Mouse (Mus musculus) heart, adult 18-20 months (tissue): ENCODE measurements at regions not wholly inside any gene's neighbourhood (a gene's known extent, or its start where the extent isn't known, plus 50 kb on each side); places are given as distances from the start of the nearest gene placed in this dataset.

Experiments
- DNase-seq, 2 experiments: peaks; one replicate each; pipeline ENCODE4 v3.0.0; 2021 to 2022; ENCODE audit warnings: mixed read lengths in 1 of 2

DNA sequence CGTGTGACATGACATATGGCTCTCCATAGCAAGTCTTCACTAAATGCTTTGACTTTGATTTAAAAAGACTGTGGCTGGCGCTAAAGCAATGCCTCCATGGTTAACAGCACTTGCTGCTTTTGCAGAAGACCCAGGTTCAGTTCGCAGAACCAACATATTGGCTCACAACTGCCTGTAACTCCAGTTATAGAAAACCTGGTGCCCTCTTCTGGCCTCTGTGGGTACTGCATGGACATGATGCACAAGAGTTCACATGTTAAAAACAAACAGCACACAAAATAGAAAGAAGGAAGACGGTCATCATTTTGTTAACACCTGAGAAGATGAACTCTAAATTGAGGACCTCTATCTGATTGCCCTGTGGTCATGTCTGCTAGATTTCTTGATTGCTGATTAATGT lies 423.8 kb downstream of the Rwdd3 start:
- peak in 1 of 2 experiments; percentile 8 for DNase-seq

DNA sequence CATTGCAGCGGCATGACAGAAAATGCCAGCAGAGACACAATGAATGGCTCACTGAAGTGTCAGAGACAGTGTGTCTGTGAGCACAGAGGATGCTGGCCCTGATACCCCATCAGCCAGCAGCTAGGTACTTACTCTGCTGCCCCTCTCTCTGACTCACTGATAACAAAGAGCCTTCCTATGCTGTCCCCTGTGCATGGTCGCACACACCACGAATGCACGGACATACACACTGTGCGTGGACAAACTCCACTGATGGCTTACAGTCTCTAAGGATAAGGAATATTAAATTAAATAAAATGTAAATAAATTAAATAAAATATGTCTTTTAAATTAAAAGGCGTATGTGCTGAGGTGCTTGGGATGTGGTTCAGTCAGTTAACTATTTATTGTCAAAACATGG lies 438.2 kb downstream of the Rwdd3 start:
- no peak for DNase-seq

DNA sequence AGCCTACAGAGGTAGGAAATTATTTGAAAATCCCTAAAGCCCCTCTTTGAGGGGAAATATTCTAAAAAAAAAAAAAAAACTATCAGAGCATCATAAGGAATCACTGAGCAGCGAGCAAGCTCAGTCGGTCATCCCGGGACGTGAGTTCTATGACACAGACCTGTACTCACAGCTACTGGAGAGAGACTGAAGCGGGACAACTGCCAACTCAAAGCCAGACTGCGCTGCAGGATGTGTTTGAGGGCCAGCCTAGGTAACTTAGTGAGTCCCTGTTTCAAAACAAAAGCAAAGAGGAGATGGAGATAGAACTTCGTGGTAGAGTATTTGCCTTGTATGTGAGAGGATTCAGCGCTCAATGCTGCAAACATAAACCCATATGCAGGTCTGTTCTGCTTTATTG lies 439.1 kb downstream of the Rwdd3 start:
- no peak for DNase-seq

DNA sequence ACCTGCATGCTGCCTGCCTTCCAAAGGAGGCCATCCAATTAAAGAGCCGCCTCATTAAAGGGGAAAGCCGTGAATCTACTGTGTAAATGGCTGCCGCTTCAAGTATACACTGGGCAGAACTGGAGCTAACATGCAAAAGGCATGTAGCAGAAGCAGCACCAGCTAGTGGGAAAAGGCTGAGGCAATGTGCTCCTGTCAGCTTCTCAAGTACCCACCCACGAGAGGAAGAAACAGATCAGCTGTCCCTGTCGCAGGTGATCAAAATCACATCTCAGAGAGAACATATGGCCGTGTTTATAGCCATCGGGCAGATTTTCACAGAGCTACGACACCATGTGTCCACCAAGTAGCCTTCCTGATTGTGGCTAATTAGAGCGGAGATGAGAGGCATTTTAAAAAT lies 440.2 kb downstream of the Rwdd3 start:
- no peak for DNase-seq

DNA sequence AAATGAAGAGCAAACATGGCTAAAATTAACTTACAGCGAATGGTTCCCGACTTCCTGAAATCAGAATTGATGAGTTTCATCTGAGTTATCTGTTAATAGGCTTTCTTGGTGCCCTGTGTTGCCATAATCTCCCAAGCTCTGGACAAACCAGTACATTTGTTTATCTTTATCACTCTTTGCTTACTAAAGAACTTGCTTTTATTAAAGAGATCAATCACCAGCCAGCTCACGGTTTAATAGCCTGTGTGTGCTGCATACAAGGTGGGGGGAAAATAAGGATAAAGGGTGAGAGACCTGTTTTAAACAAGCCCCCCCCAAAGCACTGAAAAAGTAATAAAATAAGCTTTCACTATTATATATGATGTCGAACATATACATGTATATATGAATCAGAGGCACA lies 441.3 kb downstream of the Rwdd3 start:
- DNase-seq = no peak

DNA sequence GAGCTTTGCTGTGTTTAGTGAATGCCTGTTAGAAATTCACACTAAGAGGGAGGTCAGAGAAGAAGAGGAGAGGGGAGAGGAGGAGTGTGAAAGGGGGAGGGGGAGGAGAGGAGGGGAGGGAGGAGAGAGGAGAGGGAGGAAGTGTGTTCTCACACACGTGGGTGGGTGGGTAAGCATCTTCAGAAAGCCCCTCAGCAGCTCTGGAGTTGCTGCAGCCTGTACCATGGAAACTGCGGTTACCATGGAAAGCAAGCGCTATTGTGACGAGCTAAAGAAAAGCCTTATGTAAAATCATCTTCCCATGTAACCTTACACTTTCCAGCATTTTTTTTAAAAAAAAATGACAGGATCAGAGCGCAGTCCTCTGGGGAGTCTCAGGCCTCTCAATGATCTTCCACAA lies 441.8 kb downstream of the Rwdd3 start:
- DNase-seq = no peak

DNA sequence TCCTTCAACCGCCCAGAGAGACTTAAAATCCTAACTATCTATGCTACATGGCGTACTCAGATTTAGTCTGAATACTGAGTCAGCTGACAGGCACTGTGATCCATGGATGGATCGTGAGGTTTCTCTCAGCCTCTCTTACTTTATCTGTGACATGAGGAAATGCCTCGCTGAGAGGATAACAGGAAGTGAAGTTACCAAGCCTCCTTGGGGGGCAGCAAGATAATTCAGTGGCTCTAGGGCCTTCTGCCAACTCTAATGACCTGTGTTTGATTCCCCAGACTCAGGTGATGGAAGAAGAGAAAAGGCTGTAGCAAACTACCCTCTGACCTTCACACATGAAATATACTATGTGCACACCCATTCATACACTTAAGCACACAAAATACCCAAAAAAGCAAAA lies 486.3 kb downstream of the Rwdd3 start:
- DNase-seq = no peak

DNA sequence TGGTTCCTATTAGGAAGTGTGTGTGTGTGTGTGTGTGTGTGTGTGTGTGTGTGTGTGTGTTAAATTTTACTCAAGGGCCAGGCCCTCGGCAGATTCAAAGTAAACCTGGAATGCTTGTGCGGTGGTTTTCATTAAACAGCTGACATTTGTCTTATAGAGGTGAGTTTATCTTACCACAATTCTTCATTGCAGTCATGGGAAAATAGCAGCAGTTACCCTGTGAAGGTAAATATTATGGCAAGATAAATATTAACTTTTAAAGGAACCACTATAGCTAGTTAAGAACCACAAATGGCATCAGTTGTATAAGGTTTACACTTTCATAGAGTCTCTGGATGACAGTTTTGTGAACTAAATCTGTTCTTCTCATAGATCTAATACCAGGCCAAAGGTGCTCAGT lies 495.6 kb downstream of the Rwdd3 start:
- no peak for DNase-seq

DNA sequence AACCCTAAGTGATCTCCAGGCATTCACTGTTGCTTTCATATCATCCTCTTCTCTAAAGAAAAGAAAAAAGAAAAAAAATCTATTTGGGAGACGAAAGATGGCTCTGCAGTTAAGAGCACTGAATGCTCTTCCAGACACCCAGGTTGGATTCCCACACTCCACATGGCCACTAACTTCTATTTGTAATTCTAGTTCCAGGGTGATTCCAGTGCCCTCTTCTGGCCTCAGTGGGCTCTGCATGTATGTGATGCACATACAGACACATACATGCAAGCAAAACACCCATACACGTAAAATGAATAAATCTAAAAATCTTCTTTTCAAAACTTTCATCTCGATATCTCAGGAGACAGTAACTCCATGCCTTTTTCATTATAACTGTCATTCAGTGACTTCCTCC lies 502.8 kb downstream of the Rwdd3 start:
- no peak for DNase-seq

DNA sequence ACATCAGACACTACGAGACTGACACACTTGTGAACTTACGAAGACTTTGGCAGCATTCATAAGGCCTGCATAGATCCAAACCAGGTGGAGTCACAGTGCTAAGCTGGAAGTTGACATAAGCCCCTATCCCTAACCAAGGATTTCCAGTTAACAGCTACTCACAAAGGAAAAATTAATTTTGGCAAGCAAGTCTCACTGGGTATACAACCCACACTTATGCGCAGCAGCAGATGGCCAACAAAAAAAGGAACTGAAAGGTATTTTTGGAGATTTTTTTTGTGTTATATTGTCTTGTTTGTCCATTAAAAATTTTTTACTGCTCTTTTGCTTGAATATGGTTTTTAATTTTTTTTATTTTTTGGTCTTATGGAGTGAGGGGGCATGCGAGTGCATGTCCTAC lies 509.0 kb downstream of the Rwdd3 start:
- DNase-seq = no peak

DNA sequence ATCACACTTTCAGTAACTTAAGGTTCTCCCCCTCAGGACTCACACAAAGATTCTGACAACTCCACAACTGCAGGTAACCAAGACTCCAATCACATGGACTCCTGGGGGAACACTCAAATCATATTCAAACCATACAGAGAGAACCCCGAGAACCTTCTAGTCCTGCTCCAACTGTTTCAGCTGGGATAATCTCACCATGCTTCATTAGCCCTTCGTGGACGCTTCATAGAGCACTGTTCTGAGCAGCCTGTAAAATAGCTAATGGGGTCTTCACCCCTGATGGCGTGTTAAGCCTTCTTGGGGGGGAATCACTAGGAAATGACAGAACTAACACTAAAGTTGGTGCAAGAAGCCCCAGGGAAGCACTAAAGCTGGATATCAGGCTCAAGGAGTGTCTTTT lies 510.7 kb downstream of the Rwdd3 start:
- DNase-seq = no peak

DNA sequence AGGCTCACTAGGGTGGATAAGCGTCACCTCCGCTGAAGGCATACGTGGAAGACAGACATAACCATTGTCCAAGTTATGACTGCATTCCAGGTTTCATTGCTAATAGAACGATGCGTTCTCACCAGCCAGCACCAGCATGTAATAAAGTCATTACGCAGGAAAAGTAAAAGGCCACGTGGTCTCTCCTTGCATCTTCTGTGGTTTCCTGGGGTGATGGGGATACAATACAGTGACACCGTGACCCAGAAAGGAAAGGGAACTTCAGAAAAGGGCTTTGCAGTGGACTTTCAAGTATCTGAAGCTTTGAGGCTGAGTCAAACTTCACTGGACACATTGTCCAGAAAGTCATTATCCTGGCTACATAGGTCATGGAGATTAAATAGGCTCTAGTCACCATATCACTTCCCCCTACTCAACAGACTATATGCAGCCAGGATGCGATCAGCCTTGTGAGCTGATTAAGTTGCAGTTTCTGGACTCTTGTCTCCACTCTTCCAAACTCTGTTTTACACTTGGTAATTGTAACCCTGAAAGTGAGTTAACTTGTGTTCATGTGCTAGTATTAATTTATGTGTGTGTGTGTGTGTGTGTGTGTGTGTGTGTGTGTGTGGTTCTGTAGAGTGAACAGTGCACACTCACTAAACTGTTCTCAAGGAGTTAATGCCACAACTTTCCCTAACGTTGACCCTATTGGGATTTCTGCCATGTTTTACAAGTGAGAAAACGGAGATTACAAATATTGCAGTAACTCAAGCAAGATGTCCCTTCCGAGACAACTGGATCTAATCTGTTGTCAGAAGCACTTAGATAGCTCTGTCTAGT lies 522.2 kb downstream of the Rwdd3 start:
- no peak for DNase-seq

DNA sequence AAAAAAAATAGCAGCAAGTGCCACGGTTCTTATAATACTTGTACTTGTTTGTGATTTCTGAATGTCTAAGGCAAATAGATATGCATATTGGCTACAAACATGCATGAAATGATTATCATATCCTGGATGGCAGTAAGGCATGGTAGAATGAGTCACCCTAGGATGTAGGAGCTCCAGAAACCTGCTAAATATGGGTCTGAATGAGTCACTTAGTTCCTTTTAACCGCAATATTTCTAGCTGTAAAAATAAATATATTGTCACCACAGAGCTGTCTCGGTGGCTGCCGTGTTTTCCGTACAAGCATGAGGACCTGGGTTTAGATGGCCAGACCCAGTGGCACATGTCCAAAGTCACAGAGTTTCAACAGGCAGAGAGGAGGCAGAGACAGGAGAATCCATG lies 523.1 kb downstream of the Rwdd3 start:
- DNase-seq = no peak

DNA sequence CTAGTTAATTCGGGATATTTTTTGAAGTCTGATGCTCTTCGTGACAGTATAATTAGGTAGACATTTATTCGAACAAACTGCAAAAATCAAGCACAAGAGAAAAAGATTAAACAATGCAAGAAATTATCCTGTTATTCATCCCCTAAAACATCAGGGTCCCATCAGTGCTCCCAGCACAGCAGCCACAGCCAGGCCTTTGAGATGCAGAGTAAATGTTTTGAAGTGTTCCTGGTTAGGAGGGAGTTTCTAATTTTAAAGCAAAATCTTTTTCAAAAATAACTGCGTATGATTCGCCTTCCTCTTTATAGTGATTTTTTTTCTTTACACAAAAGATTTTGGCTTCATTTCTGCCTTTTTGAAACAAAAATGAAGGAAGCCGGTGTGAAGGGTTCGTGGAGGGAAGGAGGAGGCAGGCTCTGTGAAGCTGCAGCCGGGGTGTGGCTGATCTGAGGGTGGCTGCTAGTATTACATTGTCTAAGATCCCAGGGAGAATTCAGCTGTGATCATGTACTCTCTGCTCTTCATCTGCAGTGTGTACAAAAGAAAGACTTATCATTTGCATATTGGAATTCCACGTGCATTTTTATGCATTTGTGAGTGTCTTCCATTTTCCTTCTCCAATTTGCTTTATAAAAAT lies 534.7 kb downstream of the Rwdd3 start:
- no peak for DNase-seq

DNA sequence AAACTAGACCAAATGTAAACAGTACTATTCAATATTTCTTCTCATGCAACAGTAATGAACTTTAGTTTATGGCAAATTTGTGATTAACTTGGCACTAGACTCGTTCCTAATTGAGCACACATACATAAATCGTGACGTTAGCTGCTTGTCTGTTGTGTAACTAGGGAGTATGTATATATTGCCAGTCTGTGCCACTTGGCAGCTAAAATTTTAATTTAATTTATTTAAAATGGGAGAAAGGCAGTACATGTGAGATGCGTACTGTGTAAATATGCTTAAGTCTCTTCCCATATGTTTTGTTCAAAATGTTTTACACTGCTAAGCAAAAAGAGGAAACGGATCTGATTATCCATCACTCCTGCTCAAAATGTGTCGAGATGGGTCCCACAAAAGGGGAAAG lies 553.1 kb downstream of the Rwdd3 start:
- DNase-seq = no peak

DNA sequence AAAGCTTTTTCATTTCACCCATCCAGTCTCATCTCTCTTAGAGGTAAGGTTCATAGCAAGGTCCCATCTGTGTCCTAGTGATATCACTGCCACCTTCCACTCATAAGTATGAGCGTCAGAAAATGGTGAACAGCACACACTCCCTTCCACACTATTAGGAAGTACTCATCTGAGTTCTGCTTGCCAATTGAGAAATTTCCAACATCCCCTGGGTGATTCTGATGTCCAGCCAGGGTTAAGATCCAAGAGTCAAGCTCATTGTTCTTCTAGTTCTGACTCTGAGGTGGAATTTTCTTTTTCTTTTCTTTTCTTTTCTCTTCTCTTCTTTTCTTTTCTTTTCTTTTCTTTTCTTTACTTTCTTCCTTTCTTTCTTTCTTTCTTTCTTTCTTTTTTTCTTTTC lies 577.3 kb downstream of the Rwdd3 start:
- DNase-seq = no peak

DNA sequence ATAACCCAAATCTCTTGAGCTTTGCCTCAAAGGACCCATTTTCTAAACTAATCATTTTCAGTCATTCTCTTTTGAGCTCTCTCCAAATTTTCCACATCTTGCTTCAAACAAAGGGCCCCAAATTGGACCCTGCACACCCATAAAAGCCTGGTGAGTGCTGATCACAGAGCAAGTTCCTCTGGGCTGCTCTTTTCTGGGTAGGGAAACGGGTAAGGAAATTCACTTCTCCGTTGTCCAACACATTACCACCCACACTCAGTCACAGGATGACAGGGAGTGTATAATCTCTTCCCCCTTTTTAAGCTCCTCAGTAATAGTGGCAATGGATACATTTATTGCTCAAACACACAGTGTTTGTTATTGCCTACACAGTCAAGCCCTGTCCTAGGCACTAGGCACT lies 580.3 kb downstream of the Rwdd3 start:
- DNase-seq = no peak

DNA sequence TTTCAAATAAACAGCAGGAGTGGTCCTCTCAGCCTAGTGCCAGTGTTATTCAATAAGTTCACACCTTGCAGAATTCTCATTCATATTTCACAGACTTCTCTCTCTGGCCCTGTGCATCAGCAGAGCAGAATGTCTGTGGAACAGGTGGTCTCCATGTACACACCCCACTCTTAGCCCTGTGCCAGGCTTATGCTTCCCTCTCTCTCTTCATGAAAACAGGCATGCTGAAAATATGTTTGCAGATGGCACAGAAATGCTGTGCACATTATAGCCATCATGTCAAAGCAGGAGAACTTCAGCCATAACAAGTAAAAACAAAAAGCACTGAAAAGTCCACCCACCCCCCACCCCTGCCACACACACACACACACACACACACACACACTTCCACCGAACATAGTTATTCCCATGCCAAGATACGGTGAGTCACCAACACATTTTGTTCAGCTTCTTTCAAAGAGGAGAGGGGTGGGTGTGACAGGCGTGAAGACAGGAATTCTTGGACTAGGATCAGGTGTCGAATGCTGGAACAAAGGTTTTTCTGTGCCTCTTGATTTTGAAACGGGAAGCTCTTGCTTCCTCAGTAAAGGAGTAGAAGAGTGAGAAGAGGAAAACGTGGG lies 600.6 kb downstream of the Rwdd3 start:
- DNase-seq = no peak

DNA sequence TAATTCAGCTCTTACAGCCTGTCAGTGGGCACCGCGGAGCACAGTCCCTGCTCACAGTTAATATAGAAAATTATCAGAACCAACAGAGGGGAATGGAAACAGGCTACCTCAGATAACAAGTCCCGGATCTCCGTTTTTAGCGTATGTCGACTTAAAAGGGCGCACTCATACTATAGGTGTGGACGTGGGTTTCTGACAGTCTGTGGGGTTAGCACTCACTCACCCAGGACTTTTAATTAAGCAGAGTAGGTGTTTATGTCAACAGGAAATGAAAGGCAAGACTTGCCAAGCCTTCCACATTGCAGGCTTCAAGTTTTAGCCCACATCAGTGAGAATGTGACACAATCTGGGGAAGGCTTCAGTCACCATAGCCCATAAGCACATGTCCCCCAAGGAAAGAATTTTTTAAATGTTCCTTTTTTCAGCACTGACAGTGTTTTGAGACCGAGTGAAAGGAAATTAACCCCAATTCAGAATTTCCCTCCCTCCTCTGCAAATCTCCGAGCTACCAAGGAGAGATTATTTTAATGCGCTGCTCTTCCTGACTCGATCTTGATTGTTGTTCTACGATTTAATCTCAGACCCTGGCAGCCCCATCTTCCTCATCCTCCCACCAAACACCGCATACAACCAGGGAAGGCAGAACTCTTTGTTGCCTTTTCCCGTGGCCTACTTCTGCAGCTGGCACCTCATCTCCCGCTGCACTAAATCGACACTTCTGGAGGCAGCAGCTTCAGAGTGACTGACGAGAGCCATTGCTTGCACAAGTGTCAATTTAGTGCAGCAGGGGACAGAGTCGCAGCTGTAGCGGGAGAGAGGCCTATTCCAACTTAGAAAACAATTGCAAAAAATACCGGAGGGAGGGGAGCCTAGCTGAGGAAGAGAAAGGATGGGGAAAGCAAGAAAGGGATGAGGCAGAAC lies 629.7 kb downstream of the Rwdd3 start:
- no peak for DNase-seq

DNA sequence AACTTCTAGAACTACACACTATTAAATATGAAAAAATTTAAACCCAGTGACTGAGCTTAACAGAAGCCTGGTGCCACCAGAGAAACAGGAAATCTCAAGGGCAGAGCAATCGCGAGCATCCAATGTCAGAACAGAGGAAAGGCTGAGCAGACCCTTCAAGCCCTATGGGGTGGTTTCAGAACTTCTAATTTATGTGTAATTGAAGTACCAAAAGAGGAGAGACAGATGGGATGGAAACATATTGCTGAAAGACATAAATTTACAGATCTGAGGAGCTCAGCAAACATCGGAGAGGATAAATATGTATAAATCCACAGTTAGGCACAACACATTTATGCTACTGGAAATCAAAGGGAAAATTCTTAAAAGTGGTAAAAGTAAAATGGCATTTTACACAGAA lies 637.6 kb downstream of the Rwdd3 start:
- DNase-seq = no peak

DNA sequence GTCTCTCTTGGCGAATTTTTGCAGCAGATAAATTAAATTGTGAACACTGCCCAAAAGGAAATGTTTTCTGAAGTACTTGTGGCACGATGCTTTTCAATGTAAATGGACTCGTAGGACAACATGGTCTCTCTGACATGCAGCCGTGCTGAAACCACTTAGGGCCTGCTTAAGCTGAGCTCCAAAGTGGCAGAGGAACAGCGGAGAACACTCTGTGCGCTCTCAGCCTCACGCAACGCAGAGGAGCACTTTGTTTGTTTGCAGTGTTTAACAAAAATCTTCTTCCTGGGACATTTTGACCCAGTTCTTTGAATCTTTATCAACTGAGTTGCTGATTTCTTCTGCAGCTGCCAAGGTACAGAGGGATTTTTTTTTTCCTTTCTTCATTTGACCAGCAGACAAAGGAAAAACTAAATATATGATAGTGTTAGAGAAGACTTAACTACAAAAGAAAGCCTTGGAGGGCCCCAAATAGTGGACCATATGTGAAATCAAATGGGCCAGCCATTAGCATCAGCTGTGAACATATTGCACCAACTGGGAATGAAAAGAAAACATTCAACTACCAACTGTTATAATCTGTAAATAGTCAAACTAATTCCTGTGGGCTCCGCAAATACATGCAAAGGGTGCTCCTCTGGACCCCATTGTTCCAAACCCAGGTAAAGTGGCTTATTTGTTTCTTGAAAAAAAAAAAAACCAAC lies 639.5 kb downstream of the Rwdd3 start:
- DNase-seq = no peak

DNA sequence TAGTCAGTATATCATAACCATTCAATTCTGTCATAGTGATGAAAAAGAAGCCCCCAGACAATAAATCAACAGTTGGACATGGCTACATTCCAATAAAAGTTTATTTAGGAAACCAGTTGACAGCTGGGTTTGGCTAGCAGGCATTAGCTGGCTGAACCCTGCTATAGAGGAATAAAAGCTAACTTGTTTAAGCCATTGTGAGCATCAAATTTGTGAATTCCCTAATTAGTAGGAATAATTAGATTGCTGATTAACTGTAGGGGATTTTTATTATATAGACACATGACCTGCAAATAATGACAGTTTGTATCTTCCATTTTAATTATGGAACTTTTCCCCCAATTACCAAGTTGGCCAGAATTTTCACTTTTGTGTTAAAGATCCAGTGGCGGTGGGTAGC lies 659.8 kb downstream of the Rwdd3 start:
- DNase-seq = no peak
